Mouse (Mus musculus) cerebral cortex, adult 2 months (tissue): ENCODE data around the gene Fnbp1.

Experiments used
- WGBS: fragments of 180-500 bp; shearing (Covaris S2); methylation state at CpG from one replicate; pipeline ENCODE4 v1.1.7; 2018; 5-methylcytosine and 5-hydroxymethylcytosine counted together

Fnbp1 gene

GRCm38 (mm10) chr2:31147054-31147453 lies 5.2 kb upstream of the Fnbp1 start:
- 88% methylated on average over 7 of the region's 7 CpGs for WGBS

- 97% methylated on average over 1 of the region's 1 CpGs for WGBS
Measured at GRCm38 (mm10) chr2:31144901-31145300, 3.1 kb upstream of the Fnbp1 start.

- WGBS: 82% methylated on average over 16 of the region's 16 CpGs
Measured at GRCm38 (mm10) chr2:31143768-31144695, 2.2 kb upstream of the Fnbp1 start.

- 91% methylated on average over 6 of the region's 6 CpGs for WGBS
Measured at GRCm38 (mm10) chr2:31143326-31143725, 1.5 kb upstream of the Fnbp1 start.

- 29% methylated on average over 3 of the region's 3 CpGs for WGBS
Measured at GRCm38 (mm10) chr2:31142505-31142904, 697 bp upstream of the Fnbp1 start.

GRCm38 (mm10) chr2:31141074-31141866 lies 538 bp downstream of the Fnbp1 start:
- WGBS: under 1% methylated on average over 78 of the region's 78 CpGs

- WGBS: 3% methylated on average over 10 of the region's 10 CpGs
Measured at GRCm38 (mm10) chr2:31140772-31141073, 1.1 kb downstream of the Fnbp1 start.

- 46% methylated on average over 12 of the region's 12 CpGs for WGBS
Measured at GRCm38 (mm10) chr2:31139991-31140771, 1.6 kb downstream of the Fnbp1 start.

GRCm38 (mm10) chr2:31139174-31139632 lies 2.6 kb downstream of the Fnbp1 start:
- 74% methylated on average over 10 of the region's 10 CpGs for WGBS

- WGBS: 65% methylated on average over 14 of the region's 14 CpGs
Measured at GRCm38 (mm10) chr2:31137018-31137590, 4.7 kb downstream of the Fnbp1 start.

- WGBS: 57% methylated on average over 12 of the region's 13 CpGs
Measured at GRCm38 (mm10) chr2:31136338-31136737, 5.5 kb downstream of the Fnbp1 start.

- 75% methylated on average over 13 of the region's 13 CpGs for WGBS
Measured at GRCm38 (mm10) chr2:31135512-31135931, 6.3 kb downstream of the Fnbp1 start.

- 65% methylated on average over 3 of the region's 4 CpGs for WGBS
Measured at GRCm38 (mm10) chr2:31133981-31134380, 7.8 kb downstream of the Fnbp1 start.

- 67% methylated on average over 8 of the region's 8 CpGs for WGBS
Measured at GRCm38 (mm10) chr2:31132682-31133081, 9.1 kb downstream of the Fnbp1 start.

- 68% methylated on average over 8 of the region's 8 CpGs for WGBS
Measured at GRCm38 (mm10) chr2:31130815-31131299, 11.0 kb downstream of the Fnbp1 start.

GRCm38 (mm10) chr2:31129742-31130518 lies 11.9 kb downstream of the Fnbp1 start:
- WGBS: 69% methylated on average over 14 of the region's 14 CpGs

- WGBS: 57% methylated on average over 4 of the region's 4 CpGs
Measured at GRCm38 (mm10) chr2:31127899-31128298, 13.9 kb downstream of the Fnbp1 start.

- WGBS: 58% methylated on average over 7 of the region's 7 CpGs
Measured at GRCm38 (mm10) chr2:31127219-31127618, 14.6 kb downstream of the Fnbp1 start.

- WGBS: 72% methylated on average over 9 of the region's 9 CpGs
Measured at GRCm38 (mm10) chr2:31126048-31126447, 15.8 kb downstream of the Fnbp1 start.

GRCm38 (mm10) chr2:31125156-31125555 lies 16.7 kb downstream of the Fnbp1 start:
- 67% methylated on average over 7 of the region's 7 CpGs for WGBS

GRCm38 (mm10) chr2:31124694-31125093 lies 17.1 kb downstream of the Fnbp1 start:
- 50% methylated on average over 2 of the region's 2 CpGs for WGBS
